Mouse (Mus musculus) heart, postnatal 14 days (tissue): ENCODE data around the gene Mtfr1l. TPM values are rescaled to one million over a fixed set of nuclear protein-coding genes. Genes with fewer than 3 reads are reported as not detected.

Experiments used
- DNase-seq, 2 experiments: peaks; one replicate each; pipeline ENCODE4 v3.0.0; 2021 to 2022
- intact Hi-C: fragments of 180-260 bp; cut with DNase I; formaldehyde crosslinking; loops from one replicate; pipeline ENCODE4 v1.15.1; 2025
- long read RNA-seq, 2 experiments: library from polyadenylated mRNA; stranded (forward); transcript quantifications; one replicate each; pipeline ENCODE4 v2.0.0; 2021
- total RNA-seq, 2 experiments: library from RNA; stranded (reverse); gene quantifications; 2 replicates each; pipeline ENCODE4 v1.2.3; 2021

The Mtfr1l gene
- total RNA-seq: 100 to 1,000 TPM; 162 to 167 TPM
- long read RNA-seq, experiment 1, full-length matches to known transcripts: 317 of 515 reads
- long read RNA-seq, experiment 1, partial matches to known transcripts: 112 of 515 reads
- long read RNA-seq, experiment 1, other reads (novel, unspliced or antisense): 86 of 515 reads
- long read RNA-seq, experiment 2, transcript Mtfr1l-202 (7 exons, 1,969 nt): major isoform, 156 of 414 reads
- long read RNA-seq, experiment 2, transcript Mtfr1l-201 (7 exons, 2,025 nt): minor isoform, 86 of 414 reads
- long read RNA-seq, experiment 2, partial matches to known transcripts: 90 of 414 reads
- long read RNA-seq, experiment 2, other reads (novel, unspliced or antisense): 81 of 414 reads

DNA sequence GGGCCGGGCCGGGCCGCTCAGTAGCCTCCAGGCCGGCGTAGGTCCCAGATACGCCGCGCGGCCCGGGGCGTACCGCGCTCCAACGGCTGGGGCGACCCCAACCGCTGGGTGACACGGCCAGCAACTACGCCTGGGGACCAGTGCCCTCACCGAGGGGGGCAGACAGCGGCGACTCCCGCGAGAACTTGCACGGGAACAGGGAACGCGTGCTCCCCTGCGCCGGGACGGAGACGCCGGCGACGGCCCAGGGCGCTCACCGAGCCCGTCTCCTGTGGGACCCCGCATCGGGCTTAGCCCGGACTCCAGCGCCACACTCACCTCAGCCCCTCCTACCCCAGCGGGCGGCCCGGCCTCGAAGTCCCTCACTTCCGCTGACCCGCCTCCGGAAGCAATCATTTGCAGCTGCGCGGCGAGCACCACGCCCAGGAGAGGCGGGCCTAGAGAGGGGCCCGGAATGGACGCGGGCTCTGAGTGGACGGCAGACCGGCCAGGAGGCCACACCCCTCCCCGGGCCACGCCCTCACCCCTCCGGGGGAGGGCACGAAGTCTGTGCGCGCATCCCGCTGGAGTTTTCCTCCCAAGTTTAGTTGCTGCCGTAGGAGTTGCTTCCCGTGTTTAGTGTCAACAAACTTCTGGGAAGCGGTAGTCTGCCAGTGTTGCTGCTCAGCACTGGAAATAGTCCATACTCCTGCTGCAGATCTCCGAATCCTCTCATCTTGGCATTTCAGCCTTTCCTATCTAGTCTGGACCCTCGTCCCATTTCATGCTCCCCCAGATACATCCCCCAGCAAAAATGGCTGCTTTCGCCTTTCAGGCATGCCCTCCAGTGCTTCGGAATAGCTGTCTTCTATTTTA, at the start of gene Mtfr1l:
Gene Mtfr1l, minus strand, starts transcription at position 456 of the 855 bp plus-strand sequence.
- intact Hi-C loops: loop anchor here (2.0 kb wide), 1 partner anchor 20 kb away; no protein-coding TSS in a partner anchor
- DNase-seq: peak; percentile 98

DNA sequence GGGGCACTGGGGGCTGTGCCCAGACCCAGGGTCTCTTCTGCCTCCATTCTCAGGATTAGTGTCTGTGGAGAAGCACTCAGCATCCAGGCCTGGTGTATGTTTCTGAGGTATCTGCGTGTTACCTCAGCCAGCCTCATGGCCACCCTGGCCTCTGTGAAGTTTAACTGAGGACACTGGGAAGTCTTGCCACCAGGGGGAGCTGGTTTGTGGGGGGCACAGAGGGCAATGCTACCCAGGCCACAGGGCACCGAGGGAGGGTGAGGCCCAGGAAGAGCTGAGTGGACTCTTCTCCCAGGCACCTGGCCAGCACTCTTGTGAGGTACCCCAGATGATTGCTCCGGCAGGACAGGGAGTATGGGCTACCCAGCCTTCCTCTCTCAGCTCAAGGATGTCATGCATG, 48.3 kb upstream of the Mtfr1l start:
- intact Hi-C loops: no loop called here
- peak; percentile 50 to 72 for DNase-seq

DNA sequence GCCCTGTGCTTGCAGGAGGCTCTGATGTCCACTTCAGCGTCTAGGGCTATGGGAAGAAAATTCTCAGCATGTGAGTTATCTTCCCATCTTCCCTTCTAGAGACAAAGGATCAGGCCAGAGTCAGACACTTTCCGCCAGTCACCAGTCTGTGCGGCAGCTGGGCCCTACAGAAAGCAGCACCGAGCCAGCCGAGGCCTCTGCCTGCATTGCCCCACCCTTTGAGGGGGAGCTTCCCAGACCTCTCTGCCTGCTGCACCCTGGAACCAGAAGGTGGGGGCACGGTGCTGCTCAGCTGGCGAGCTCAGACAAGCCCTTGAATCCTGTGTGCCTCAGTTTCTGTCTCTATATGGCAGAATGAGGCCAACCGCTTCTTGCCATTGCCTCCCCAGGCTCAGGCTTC, 46.2 kb upstream of the Mtfr1l start:
- intact Hi-C loops: no loop called here
- DNase-seq: no peak

DNA sequence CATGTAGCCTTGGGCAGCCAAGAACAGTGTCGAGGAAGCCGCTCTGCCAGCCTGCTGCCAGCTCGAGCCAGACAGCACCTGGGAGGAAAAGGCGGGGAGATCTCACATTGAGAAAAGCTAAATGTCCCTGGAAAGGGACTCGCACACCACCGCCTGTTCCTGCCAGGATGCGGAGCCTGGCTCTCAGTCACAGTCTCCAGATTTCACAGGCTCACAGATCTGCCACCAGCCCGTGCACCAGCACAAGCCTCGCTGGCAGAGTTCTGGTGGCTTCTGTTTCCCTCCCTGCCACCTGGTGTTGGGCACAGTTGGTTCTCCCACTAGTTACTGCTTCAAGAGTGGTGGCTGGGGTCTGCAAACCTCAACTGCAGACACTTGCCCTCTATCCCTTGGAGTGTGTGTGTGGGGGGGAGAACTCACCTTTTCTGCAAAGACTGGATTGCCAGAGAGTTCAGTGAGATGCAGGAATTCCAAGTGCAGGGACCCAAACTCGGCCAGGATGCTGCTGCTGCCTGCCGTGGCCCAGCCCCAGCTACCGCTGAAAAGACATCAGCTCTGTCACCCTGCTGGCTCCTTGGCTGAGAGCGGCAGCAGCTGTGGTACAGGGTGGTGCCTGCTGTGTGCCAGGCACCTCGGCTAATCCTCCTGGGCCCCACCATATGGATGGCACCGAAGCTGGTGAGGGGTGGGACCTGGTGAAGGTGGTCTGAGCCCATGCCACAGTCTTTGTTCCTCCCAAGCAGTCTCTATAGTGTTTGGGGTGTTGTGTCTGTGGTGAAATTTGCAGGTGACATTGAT, 45.4 kb upstream of the Mtfr1l start:
- intact Hi-C loops: no loop called here
- no peak for DNase-seq

DNA sequence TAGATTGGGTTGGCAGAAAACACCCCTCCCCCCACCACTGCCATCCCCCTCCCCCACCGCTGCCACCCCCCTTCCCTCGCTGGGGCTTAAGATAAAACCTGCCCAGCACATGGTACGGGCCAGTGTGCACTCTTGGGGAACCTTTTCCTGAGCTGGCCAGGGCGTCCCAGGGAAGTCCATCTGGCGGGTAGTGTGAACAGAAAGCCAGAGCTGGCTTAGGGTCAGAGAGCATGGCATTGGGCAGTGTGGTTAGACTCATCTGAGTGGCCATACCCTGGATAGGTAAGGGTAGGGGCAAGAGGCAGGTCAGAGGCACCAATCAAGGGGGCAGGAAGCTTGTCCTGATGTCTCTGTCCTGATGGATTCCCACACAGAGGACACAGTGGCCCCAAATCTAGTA, 44.4 kb upstream of the Mtfr1l start:
- intact Hi-C loops: loop anchor here (2.0 kb wide), 1 partner anchor 121 kb away; no protein-coding TSS in a partner anchor
- no peak for DNase-seq

DNA sequence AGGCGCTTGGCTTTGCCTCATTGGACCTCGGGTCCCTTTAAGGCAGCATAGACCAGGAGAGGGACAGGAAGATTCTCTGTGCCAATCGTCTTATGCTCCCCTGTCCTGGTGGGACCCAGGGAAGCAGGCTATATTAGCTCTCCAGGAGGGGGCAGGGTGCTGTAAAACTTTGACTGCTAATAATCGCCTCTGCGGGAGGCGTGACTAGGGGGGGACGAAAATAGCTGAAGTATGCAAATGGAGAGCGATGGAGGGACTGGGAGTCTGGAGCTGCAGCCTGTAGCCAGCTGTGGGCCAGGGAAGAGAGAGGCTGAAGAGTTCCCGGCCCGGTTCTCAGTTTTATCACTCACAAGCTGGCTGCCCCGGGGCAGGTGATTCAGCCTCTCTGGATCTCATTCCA, 44.0 kb upstream of the Mtfr1l start:
- peak; percentile 50 to 66 for DNase-seq
- intact Hi-C loops: loop anchor here (2.0 kb wide), 1 partner anchor 122 kb away; no protein-coding TSS in a partner anchor

DNA sequence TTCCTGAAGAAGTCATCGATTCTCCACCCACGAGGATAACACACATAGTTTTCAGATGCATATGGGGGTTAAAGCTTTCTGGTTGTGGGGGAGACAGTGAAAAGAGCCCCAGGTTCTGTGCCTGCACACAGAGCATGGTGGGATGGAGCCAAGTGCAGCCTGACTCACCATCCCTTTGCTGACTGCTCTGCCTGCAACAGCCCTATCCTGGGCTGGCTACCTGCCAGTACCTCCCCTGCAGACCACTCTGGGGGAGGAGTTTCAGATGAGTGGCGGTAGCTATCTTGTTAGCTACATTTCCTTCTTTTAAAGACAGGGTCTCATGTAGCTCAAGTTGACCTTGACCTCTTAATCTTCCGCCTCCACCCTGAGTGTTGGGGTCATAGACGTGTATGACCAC, 43.2 kb upstream of the Mtfr1l start:
- no peak for DNase-seq
- intact Hi-C loops: loop anchor here (2.0 kb wide), 1 partner anchor 122 kb away; no protein-coding TSS in a partner anchor

DNA sequence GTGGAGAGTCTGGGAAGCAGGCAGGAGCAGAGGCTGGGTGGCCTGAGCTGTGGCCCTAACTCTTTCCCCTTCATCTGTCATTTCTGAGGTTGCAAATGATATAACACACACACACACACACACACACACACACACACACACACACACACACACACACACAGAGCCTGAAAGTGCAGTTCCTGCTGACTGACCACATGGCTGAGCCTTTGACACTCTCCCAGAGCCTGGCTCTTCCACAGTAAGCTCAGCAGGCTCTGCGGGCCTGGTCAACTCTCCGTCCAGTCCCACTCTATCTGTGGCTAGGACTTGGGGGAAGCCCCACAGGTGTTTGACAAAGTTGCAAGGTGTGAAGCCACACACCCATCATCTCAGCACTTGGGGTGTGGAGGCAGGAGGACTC, 42.1 kb upstream of the Mtfr1l start:
- intact Hi-C loops: no loop called here
- no peak for DNase-seq

DNA sequence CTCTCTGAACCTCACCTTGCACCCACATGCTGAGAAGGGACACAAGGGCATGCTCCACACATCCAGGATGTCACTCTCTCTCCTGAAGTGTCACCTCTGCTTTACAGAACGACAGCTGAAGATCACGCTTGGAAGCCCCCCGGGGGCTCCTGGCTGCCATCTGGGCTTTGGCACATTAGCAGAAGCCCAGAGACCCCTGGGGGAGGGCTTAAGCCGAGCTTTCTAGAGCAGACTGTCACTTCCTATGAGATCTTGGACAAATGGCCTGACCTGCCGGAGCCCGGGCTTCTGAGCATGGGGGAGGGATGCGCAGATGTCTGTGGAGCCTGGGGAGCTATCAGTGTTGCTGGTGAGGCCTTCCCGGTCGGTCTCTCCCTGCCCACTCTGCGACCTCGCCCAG, 40.3 kb upstream of the Mtfr1l start:
- intact Hi-C loops: no loop called here
- DNase-seq: no peak

DNA sequence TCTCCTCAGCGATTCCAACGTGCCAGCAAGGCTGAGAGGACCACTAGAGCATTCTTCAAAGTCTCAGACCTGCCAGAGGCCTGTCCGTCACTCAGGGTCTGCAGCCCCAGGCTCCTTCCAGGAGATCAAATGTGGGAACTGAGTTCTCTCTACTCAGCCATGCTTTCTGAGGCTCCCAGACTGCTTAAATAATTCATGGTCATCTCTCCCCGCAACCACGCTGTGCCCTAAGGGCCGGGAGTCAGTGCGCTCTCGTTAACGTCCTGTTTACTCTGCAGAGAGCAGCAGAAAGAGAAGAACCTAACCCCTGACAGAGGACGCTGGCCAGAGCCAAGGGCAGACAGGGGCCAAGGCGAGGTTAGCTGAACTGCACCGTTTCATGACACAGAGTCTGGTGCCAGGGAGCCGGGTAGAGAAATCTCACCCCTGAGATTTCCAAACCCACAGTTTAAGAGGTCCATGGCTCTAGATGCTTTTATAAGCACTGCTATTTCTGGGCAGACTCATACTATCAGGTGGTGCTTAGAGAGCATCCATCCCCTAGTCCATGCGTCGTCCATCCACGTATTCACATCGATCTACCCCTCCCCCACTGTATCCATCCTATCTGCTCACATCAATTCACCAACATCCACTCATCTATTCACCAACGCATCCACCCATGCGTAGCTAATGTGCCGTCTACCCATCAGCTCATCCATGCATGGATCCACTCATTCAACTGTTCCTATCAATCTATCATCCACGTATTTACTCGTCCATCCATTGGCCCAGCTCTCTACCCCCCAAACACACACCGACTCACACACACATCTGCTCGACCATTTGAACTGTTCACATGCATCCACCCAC, 37.5 kb upstream of the Mtfr1l start:
- no peak for DNase-seq
- intact Hi-C loops: no loop called here

DNA sequence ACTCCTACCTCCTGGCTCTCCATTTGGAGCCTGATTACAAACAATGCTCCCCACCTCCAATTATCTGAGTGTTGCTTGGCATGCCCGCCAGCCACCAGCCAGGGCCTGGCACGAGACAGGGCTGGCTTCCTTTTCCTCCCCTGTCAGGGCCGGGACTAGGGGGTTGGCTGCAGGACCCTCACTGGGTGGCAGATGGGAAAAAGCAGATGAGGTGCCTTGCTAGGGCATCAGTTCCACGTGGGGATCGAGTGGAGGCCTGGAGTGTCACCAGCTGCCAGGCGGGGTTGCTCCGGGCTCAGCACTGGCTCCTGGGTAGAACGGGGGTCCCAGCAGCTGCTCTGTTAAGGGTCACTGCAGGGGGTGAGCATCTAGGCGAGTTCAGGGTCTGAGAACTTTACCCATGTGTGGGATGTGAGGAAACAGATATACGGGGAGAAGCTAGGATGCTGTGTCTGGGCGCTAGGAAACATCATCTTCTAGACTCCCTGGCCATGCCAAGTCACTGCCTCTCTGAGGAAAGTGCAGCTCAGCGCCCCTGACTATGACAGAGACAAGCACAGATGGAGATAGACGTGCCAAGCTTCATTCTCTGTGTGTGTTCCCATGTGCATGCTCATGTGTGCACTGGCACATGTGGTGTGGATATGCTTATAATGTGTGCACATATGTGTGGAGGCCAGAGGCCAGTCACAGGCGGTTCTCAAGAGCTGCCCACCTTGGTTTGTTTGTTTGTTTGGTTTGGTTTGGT, 35.7 kb upstream of the Mtfr1l start:
- intact Hi-C loops: no loop called here
- DNase-seq: no peak

DNA sequence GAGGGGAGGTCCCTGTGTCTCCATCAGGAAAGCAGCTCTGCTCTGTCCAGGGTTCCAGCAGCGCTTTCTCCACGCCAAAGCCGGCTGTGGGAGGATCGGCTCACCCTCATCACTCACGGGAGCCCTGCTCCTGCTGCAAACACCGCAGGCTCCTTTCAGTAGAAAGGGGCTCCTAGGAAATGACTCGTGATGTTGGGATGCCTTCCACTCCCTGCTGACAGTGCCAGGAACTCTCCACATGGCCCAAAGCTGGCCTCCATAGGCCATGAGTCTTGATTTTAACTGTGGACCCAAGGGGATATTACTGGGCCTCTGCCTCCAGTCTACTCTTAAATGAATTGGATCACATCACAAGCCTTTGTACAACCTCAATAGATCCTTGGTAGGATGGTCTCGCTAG, 34.6 kb upstream of the Mtfr1l start:
- no peak for DNase-seq

DNA sequence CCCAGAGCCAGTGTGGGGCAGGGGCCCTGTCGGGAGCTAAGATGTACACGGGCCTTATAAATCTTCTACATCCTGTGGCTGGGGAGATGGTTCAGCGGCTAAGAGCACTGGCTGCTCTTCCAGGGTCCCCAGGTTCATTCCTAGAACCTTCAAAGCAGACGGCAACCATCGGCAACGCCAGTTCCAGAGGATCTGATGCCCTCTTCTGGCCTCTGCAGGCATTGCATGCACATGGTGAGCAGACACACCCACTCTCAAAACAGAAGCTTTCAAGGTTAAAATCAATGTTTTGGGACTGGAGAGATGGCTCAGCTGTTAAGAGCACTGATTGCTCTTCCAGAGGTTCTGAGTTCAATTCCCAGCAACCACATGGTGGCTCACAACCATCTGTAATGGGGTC, 34.0 kb upstream of the Mtfr1l start:
- no peak for DNase-seq
- intact Hi-C loops: no loop called here

More for the DNA sequence above, 34.6 kb upstream of the Mtfr1l start:
- intact Hi-C loops: no loop called here

DNA sequence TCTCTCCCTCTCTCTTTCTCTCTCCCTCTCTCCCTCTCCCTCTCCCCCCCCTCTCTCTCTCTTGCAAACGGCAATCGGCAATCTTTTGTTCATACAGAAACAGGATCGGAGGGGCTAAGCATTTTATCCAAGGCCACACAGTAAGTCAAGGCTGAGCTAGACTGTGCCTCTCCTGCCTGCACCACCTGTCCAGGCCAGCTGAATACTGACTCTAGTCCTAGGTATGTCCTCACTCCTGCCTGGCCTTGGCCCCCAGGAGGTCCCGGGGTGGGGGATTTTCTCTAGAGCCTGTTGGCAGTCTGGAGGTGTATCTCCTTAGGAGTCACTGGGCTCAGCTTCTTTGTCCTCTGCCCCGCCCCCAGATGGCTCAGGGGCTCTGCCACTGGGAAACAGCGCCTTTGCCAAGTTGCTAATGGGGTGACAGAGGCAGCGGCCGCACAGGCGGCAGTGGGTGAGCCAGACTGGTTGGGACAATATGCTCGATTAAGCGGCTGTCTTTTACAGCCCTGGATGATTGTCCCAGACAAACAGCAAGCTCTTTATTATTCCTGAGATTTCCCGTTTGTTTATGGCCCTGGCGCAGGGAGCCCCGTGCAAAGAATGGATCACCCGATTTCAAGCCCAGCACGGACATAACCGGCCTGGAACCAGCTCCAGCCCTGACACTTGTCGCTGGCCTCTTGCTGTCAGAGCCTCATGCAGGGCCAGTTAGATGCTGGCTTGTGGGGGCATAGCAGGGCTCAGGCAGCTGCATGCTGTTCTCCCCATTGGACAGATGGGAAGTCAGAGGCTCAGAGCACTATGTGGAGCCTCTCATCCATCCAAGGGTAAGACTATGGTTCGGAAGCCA, 32.4 kb upstream of the Mtfr1l start:
- DNase-seq: no peak
- intact Hi-C loops: no loop called here

DNA sequence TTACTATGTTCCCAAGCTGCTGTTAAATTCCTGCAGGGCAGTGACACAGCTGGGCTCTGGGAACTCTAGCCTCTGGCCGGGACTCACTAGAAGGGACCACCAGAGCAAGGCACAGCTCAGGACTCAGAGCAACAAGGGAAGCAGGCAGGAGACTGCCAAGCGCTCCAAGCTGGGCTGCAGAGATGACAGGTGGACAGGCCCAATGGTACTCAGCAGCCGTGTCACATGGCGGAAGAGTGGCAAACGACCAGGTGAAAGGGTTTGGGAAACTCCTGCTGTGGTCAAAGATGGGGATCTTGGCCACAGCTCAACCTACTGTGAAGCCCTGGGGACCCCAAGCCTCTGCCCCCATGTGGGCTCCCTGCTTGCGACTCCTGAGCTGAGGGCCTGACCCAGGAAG, 28.9 kb upstream of the Mtfr1l start:
- intact Hi-C loops: loop anchor here (5.0 kb wide), 1 partner anchor 228 kb away; no protein-coding TSS in a partner anchor
- no peak for DNase-seq

DNA sequence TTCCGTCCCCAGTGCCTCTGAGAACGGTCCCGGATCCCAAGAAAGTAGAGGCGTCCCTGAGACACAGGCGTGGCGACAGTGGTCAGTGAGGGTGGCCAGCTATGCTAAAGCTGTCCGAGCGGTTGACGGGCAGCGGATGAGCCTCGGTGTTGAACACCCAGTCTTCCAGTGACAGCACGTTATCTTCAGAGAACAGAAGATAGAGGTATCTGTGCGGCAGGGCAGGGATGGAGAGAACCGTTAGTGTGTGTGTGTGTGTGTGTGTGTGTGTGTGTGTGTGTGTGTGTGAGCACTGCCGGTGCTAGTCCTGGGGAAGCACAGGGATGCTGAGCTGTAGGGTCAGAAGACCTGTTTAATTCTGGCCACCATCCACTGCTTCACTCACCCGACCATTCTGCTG, 28.4 kb upstream of the Mtfr1l start:
- DNase-seq: no peak

DNA sequence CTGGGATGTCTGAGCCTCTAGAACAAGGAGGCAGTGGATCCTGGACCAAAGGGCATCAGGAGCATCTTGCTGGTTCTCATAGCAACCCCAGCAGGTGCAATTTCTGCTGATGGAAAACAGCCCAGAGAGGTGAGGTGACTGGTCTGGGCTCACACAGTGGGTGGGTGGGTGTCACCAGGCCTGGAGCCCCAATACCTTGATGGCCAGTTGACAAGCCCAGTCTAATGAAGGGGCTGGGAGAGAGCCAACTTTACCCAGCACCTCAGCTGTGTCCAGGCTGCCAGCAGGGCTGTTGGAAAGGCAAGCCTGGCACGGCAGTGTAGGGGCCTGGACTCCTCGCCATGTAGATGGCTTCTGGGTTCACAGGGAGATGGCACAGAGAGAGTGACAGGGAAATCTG, 26.8 kb upstream of the Mtfr1l start:
- DNase-seq: no peak
- intact Hi-C loops: loop anchor here (5.0 kb wide), 1 partner anchor 230 kb away; no protein-coding TSS in a partner anchor

More for the DNA sequence above, 28.4 kb upstream of the Mtfr1l start:
- intact Hi-C loops: loop anchor here (5.0 kb wide), 1 partner anchor 229 kb away; no protein-coding TSS in a partner anchor

DNA sequence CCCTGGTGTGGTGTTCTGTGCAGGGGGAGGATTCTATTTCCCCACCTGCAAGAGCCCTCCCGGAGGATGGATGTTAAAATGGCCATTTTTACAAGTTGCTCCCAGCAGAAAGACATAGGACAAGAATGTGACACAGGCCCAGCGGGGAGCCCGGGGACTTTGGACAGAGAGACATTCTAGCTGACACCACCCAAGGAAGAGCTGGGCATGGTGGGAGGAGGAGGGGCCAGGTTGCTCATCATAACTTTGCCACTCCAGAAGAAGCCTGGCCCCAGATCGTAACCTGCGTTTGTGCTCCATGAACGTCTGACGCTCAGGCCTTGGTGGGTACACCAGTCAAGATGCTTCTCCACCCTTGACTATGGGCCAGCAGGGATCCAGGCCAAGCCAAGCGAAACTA, 25.5 kb upstream of the Mtfr1l start:
- DNase-seq: no peak
- intact Hi-C loops: loop anchor here (5.0 kb wide), 1 partner anchor 232 kb away; no protein-coding TSS in a partner anchor
